ENCODE assay signal across 36 mouse cellular contexts in genomic region chr8:12445258-12445657, GRCm38 (mm10). TPM values are rescaled to one million over a fixed set of nuclear protein-coding genes. Genes with fewer than 3 reads are reported as not detected.
"Had no signal": no experiment of that assay in that cellular context is flagged by ENCODE, and none has a peak within 500 bp of the region (broad histone marks: within the 10 kb centered on the region; RNA-seq: fewer than 3 reads in every experiment).

No protein-coding gene starts in this region.

- DNase-seq: gastrocnemius, adult 2 months; gastrocnemius, postnatal 10 days; gastrocnemius, postnatal 25 days; heart, adult 18-20 months; heart, postnatal 10 days; heart, postnatal 4 days; kidney, adult 18-20 months; kidney, adult 8-10 months; kidney, postnatal 10 days; kidney, postnatal 4 days; layer of hippocampus, adult 9-11 months; layer of hippocampus, postnatal 36 days; left cerebral cortex, postnatal 4 days had no signal

- H3K4me3 ChIP-seq: gastrocnemius, adult 2 months; heart, embryonic 12.5 days; intestine, embryonic 15.5 days; limb, embryonic 13.5 days; limb, embryonic 15.5 days; liver, embryonic 12.5 days had no signal

- H3K36me3 ChIP-seq: heart, embryonic 10.5 days; heart, embryonic 12.5 days; hindbrain, embryonic 10.5 days; hindbrain, embryonic 12.5 days; intestine, embryonic 15.5 days; limb, embryonic 13.5 days; limb, embryonic 15.5 days; liver, embryonic 12.5 days had no signal

- H3K4me1 ChIP-seq: limb, embryonic 15.5 days; liver, embryonic 12.5 days had no signal

- H3K4me2 ChIP-seq: intestine, embryonic 15.5 days; limb, embryonic 15.5 days; liver, embryonic 12.5 days had no signal

- ATAC-seq: hindbrain, embryonic 16.5 days; inflammation-experienced regulatory T-cells, adult 6 months; intestine, embryonic 15.5 days; intestine, postnatal 0 days; liver, embryonic 12.5 days had no signal

- H3K27ac ChIP-seq: gastrocnemius, adult 2 months; heart, embryonic 10.5 days; hindbrain, embryonic 12.5 days; hindbrain, embryonic 14.5 days; intestine, embryonic 15.5 days; limb, embryonic 13.5 days; limb, embryonic 15.5 days; liver, embryonic 12.5 days; liver, embryonic 14.5 days had no signal

- H3K9ac ChIP-seq: heart, embryonic 12.5 days; hindbrain, embryonic 14.5 days; intestine, embryonic 15.5 days; limb, embryonic 13.5 days; limb, embryonic 15.5 days; liver, embryonic 12.5 days; liver, embryonic 14.5 days had no signal

- H3K9me3 ChIP-seq: heart, embryonic 10.5 days; hindbrain, embryonic 12.5 days; intestine, embryonic 15.5 days; limb, embryonic 15.5 days; liver, embryonic 12.5 days had no signal

RNA-seq across cellular contexts. Expression of gene Sox1, which starts 50.2 kb away (rescaled TPM):
- total RNA-seq: gastrocnemius, adult 2 months; gastrocnemius, postnatal 25 days; gastrocnemius, postnatal 4 days; granulocyte monocyte progenitor cell, adult 5-6 weeks; heart, adult 18-20 months; heart, adult 8-10 months; heart, postnatal 10 days; heart, postnatal 25 days; heart, postnatal 4 days; liver, adult 2 months had no signal
- polyA plus RNA-seq: heart, embryonic 10.5 days; heart, embryonic 12.5 days; heart, embryonic 14.5 days; heart, embryonic 16.5 days; inflammation-experienced regulatory T-cells, adult 6 months; intestine, embryonic 15.5 days; intestine, postnatal 0 days; kidney, embryonic 14.5 days; kidney, embryonic 16.5 days; limb, embryonic 11.5 days; limb, embryonic 13.5 days; limb, embryonic 15.5 days; liver, adult 2 months; liver, embryonic 12.5 days; liver, embryonic 14.5 days had no signal
